In genomic region chr4:80744975-80745734, GRCm38 (mm10) we compare ENCODE assay signal across 12 mouse cellular contexts.
A peak's percentile ranks its signal among the peaks of the same experiment; 100 is the strongest.
DNase-seq lines count a peak whose midpoint lies in the region; ATAC-seq lines count a peak whose summit lies in the region.
"Had no signal": no experiment of that assay in that cellular context is flagged by ENCODE, and none has a peak within 500 bp of the region (broad histone marks: within the 10 kb centered on the region; RNA-seq: fewer than 3 reads in every experiment).

No protein-coding gene starts in this region.

- ATAC-seq in megakaryocyte, adult 5-6 weeks (ENCODE audit: poor library complexity, severe bottlenecking): no peak
- ATAC-seq: CD4-positive, CD25-positive, alpha-beta regulatory T cell, adult 4 months; liver, embryonic 12.5 days had no signal

- intact Hi-C loops in left cerebral cortex, postnatal 14 days (cut with DNase I): no loop called here

- DNase-seq in frontal cortex, adult 2 months (ENCODE audit: extremely low spot score in 1 of 2, low spot score in 1 of 2): peak; percentile 74 to 78
- DNase-seq in frontal cortex, postnatal 14 days (ENCODE audit: low spot score in 2 of 2): no peak
- peak; percentile 50 to 59 for DNase-seq in right cerebral cortex, adult 2 months (ENCODE audit: low spot score in 2 of 2)
- no peak for DNase-seq in right cerebral cortex, postnatal 4 days
- DNase-seq in left cerebral cortex, postnatal 14 days (ENCODE audit: low spot score in 2 of 2): peak; percentile 13 to 28
- no peak for DNase-seq in heart, adult 11 months
- DNase-seq: adrenal gland, adult 8-10 months; cerebellum, adult 11-12 months; kidney, adult 9 months had no signal

Comparison
In these comparisons a context has a peak if more than half of its experiments do, and no peak if none do; other contexts are left out.
1. DNase-seq: peak in frontal cortex, adult 2 months (2 of 2), right cerebral cortex, adult 2 months (2 of 2) and left cerebral cortex, postnatal 14 days (2 of 2); none in frontal cortex, postnatal 14 days (0 of 2), right cerebral cortex, postnatal 4 days (single experiment) and heart, adult 11 months (single experiment).